Mouse (Mus musculus): Measurements from ENCODE around the gene Chmp2b. TPM values are rescaled to one million over a fixed set of nuclear protein-coding genes. Genes with fewer than 3 reads are reported as not detected.

The Chmp2b gene
- polyA plus RNA-seq (2014; fragmentation: Nextera tagmentation; extraction: Ambion mirVana) = 55.9 and 64.5 TPM in 2 replicates

DNA sequence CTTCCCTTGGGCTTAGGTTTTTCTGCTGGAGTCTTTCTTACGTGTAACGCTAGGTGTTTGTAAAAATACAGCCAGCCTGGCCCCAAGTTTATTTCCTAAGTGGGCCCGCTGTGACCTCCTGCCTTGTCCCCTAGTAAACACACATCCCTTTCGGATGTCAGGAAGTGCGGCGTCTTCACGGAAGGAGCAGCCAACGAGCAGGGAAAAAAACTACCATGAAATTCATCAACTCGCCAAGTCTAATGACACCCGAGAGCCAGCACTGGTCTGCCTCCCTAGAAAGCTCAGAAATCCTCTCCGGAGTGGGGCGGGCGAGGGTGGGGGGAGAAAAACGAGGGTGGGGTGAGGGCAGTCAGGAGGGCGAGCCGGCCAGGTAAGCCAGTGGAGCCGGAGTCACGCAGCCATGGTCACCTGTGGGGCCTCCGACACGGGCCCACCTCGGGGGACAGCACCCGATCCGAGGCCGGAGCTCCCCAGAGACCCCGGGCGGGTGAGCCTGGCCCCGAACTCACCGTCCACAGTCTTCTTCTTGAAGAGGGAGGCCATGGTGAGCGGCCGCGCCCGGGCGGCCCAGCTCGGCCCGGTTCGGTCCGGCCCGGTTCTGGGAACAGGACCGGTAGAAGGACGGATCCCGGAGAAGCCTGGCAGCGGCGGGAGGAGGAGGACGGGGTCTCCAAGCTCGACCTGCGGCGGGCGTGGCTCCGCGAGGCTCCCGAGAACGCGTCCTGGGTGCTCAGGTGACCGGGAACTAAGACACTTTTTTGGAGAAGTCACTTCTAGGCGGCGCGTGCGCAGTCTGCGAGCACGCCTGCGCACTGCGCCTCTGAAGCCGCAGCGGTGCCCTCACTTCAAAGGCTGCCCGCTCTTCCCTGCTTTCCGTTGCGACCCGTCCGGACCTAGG lies at the start of gene Chmp2b:
Gene Chmp2b, minus strand, starts transcription at position 764 of the 901 bp plus-strand sequence.
- no peaks in the 10 kb centered on the region for H3K27me3 ChIP-seq (ENCODE audit: control insufficient read depth, insufficient read depth, low read length)
- WGBS = under 1% methylated on average over 69 of the region's 69 CpGs
- no peaks in the 10 kb centered on the region for H3K9me3 ChIP-seq (ENCODE audit: control insufficient read depth, low read length)
- H3K4me1 ChIP-seq (ENCODE audit: control insufficient read depth, insufficient read depth, low read length) = 0 out of 2 replicates have a peak, but pooled peaks cover 2% of the 10 kb centered on the region
- no peak within 1 kb of the TSS for H3K27ac ChIP-seq (ENCODE audit: low read depth, low read length)
- no peaks in the 10 kb centered on the region for H3K36me3 ChIP-seq (ENCODE audit: control insufficient read depth, insufficient read depth, low read length)
- peak within 1 kb of the TSS; percentile 91 for H3K4me2 ChIP-seq (ENCODE audit: low read depth)
- DNase-seq (ENCODE audit: low spot score) (peak; percentile 90), ATAC-seq (ENCODE audit: insufficient read depth, low FRiP score, low TSS enrichment) (peak; percentile 90)
- peak within 1 kb of the TSS; percentile 92 for H3K4me3 ChIP-seq (ENCODE audit: low read depth, low read length)
- peak within 1 kb of the TSS; percentile 78 for H3K9ac ChIP-seq (ENCODE audit: low read length)

DNA sequence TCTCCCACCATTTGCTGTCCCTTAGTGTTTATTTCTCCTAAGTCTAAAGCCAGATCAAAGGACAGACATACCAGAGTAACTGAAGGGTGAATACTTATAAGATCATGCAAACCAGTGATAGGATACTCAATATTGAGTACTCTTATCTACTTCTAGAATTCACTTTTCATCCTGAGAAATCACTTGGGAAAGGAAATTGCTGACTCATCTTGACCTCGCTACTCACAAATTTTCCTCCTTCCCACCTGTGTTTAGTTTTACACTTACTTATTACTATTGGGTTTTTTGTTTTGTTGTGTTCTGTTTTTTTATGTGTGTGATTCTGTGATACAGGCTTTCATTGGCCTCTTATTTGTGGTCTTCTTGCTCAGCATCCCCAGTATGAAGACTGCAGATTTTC lies 49.2 kb upstream of the Chmp2b start:
- no peaks in the 10 kb centered on the region for H3K9me3 ChIP-seq (ENCODE audit: control insufficient read depth, low read length)
- no peaks in the 10 kb centered on the region for H3K36me3 ChIP-seq (ENCODE audit: control insufficient read depth, insufficient read depth, low read length)
- DNase-seq (ENCODE audit: low spot score) = no peak
- H3K27me3 ChIP-seq (ENCODE audit: control insufficient read depth, insufficient read depth, low read length) = no peaks in the 10 kb centered on the region
- no peak overlapping the region for H3K4me2 ChIP-seq (ENCODE audit: low read depth)
- H3K4me3 ChIP-seq (ENCODE audit: low read depth, low read length) = no peak overlapping the region
- H3K9ac ChIP-seq (ENCODE audit: low read length) = no peak overlapping the region
- WGBS = 84% methylated on average over 1 of the region's 1 CpGs
- no peaks in the 10 kb centered on the region for H3K4me1 ChIP-seq (ENCODE audit: control insufficient read depth, insufficient read depth, low read length)
- no peak overlapping the region for H3K27ac ChIP-seq (ENCODE audit: low read depth, low read length)
- ATAC-seq (ENCODE audit: insufficient read depth, low FRiP score, low TSS enrichment) = no peak

GRCm38 (mm10) chr16:65600798-65601197 lies 38.3 kb upstream of the Chmp2b start:
- 90% methylated on average over 4 of the region's 4 CpGs for WGBS
- H3K9ac ChIP-seq (ENCODE audit: low read length) = no peak overlapping the region

GRCm38 (mm10) chr16:65586111-65586865 lies 23.8 kb upstream of the Chmp2b start:
- DNase-seq (ENCODE audit: low spot score) (no peak), ATAC-seq (ENCODE audit: insufficient read depth, low FRiP score, low TSS enrichment) (0 out of 2 replicates have a peak, but pooled peaks have one; percentile 41)
- Histone ChIP-seq H3K4me1 (ENCODE audit: control insufficient read depth, insufficient read depth, low read length) (no peaks in the 10 kb centered on the region), H3K36me3 (ENCODE audit: control insufficient read depth, insufficient read depth, low read length) (no peaks in the 10 kb centered on the region), H3K9ac (ENCODE audit: low read length) (no peak overlapping the region), H3K27ac (ENCODE audit: low read depth, low read length) (no peak overlapping the region), H3K27me3 (ENCODE audit: control insufficient read depth, insufficient read depth, low read length) (no peaks in the 10 kb centered on the region), H3K4me2 (ENCODE audit: low read depth) (no peak overlapping the region), H3K4me3 (ENCODE audit: low read depth, low read length) (no peak overlapping the region), H3K9me3 (ENCODE audit: control insufficient read depth, low read length) (no peaks in the 10 kb centered on the region)
- WGBS = 69% methylated on average over 7 of the region's 7 CpGs

More at GRCm38 (mm10) chr16:65600798-65601197, 38.3 kb upstream of the Chmp2b start:
- Histone ChIP-seq H3K27ac (ENCODE audit: low read depth, low read length) (no peak overlapping the region), H3K27me3 (ENCODE audit: control insufficient read depth, insufficient read depth, low read length) (no peaks in the 10 kb centered on the region), H3K36me3 (ENCODE audit: control insufficient read depth, insufficient read depth, low read length) (no peaks in the 10 kb centered on the region), H3K4me2 (ENCODE audit: low read depth) (no peak overlapping the region), H3K4me1 (ENCODE audit: control insufficient read depth, insufficient read depth, low read length) (no peaks in the 10 kb centered on the region), H3K4me3 (ENCODE audit: low read depth, low read length) (no peak overlapping the region), H3K9me3 (ENCODE audit: control insufficient read depth, low read length) (no peaks in the 10 kb centered on the region)
- ATAC-seq (ENCODE audit: insufficient read depth, low FRiP score, low TSS enrichment) (no peak), DNase-seq (ENCODE audit: low spot score) (no peak)

- H3K9ac ChIP-seq (ENCODE audit: low read length) = no peak overlapping the region
- H3K36me3 ChIP-seq (ENCODE audit: control insufficient read depth, insufficient read depth, low read length) = no peaks in the 10 kb centered on the region
- ATAC-seq (ENCODE audit: insufficient read depth, low FRiP score, low TSS enrichment) (no peak), DNase-seq (ENCODE audit: low spot score) (no peak)
- 88% methylated on average over 2 of the region's 2 CpGs for WGBS
- H3K4me2 ChIP-seq (ENCODE audit: low read depth) = no peak overlapping the region
- no peaks in the 10 kb centered on the region for H3K9me3 ChIP-seq (ENCODE audit: control insufficient read depth, low read length)
- H3K27ac ChIP-seq (ENCODE audit: low read depth, low read length) = no peak overlapping the region
- no peak overlapping the region for H3K4me3 ChIP-seq (ENCODE audit: low read depth, low read length)
- H3K27me3 ChIP-seq (ENCODE audit: control insufficient read depth, insufficient read depth, low read length) = no peaks in the 10 kb centered on the region
- H3K4me1 ChIP-seq (ENCODE audit: control insufficient read depth, insufficient read depth, low read length) = no peaks in the 10 kb centered on the region
Measured at GRCm38 (mm10) chr16:65585699-65586098, 23.2 kb upstream of the Chmp2b start.

GRCm38 (mm10) chr16:65577298-65578029 lies 14.9 kb upstream of the Chmp2b start:
- no peak for ATAC-seq (ENCODE audit: insufficient read depth, low FRiP score, low TSS enrichment)
- Histone ChIP-seq H3K9ac (ENCODE audit: low read length) (no peak overlapping the region), H3K36me3 (ENCODE audit: control insufficient read depth, insufficient read depth, low read length) (no peaks in the 10 kb centered on the region), H3K27me3 (ENCODE audit: control insufficient read depth, insufficient read depth, low read length) (no peaks in the 10 kb centered on the region), H3K4me3 (ENCODE audit: low read depth, low read length) (no peak overlapping the region), H3K27ac (ENCODE audit: low read depth, low read length) (no peak overlapping the region), H3K4me1 (ENCODE audit: control insufficient read depth, insufficient read depth, low read length) (no peaks in the 10 kb centered on the region), H3K4me2 (ENCODE audit: low read depth) (no peak overlapping the region), H3K9me3 (ENCODE audit: control insufficient read depth, low read length) (no peaks in the 10 kb centered on the region)
- DNase-seq (ENCODE audit: low spot score) = no peak
- 48% methylated on average over 6 of the region's 6 CpGs for WGBS

DNA sequence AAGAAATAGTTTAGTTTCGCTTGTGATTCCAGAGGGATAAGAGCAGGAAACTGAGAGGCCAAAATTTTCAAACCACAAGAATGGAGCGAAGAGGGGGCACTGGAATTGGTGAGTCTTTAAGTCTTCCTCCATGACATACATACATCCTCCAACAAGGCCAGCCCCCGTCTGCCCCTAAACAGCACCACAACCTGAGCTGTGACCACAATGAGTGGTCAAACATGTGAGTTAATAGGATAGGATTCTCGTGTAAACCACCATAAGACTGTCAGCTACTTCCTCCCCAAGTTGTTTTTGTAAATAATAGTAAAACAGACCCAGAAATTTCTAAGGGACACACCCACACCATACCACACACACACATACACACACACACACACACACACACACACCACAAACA lies 6.3 kb upstream of the Chmp2b start:
- no peak overlapping the region for H3K4me3 ChIP-seq (ENCODE audit: low read depth, low read length)
- H3K27me3 ChIP-seq (ENCODE audit: control insufficient read depth, insufficient read depth, low read length) = no peaks in the 10 kb centered on the region
- WGBS = 78% methylated on average over 4 of the region's 4 CpGs
- no peaks in the 10 kb centered on the region for H3K4me1 ChIP-seq (ENCODE audit: control insufficient read depth, insufficient read depth, low read length)
- no peak overlapping the region for H3K27ac ChIP-seq (ENCODE audit: low read depth, low read length)
- no peak overlapping the region for H3K9ac ChIP-seq (ENCODE audit: low read length)
- no peaks in the 10 kb centered on the region for H3K36me3 ChIP-seq (ENCODE audit: control insufficient read depth, insufficient read depth, low read length)
- DNase-seq (ENCODE audit: low spot score) (no peak), ATAC-seq (ENCODE audit: insufficient read depth, low FRiP score, low TSS enrichment) (no peak)
- H3K9me3 ChIP-seq (ENCODE audit: control insufficient read depth, low read length) = no peaks in the 10 kb centered on the region
- H3K4me2 ChIP-seq (ENCODE audit: low read depth) = no peak overlapping the region

GRCm38 (mm10) chr16:65564951-65565350 lies 2.4 kb upstream of the Chmp2b start:
- Histone ChIP-seq H3K27me3 (ENCODE audit: control insufficient read depth, insufficient read depth, low read length) (no peaks in the 10 kb centered on the region), H3K4me1 (ENCODE audit: control insufficient read depth, insufficient read depth, low read length) (0 out of 2 replicates have a peak, but pooled peaks cover 2% of the 10 kb centered on the region), H3K9ac (ENCODE audit: low read length) (no peak overlapping the region), H3K9me3 (ENCODE audit: control insufficient read depth, low read length) (no peaks in the 10 kb centered on the region), H3K27ac (ENCODE audit: low read depth, low read length) (no peak overlapping the region), H3K4me2 (ENCODE audit: low read depth) (no peak overlapping the region), H3K4me3 (ENCODE audit: low read depth, low read length) (no peak overlapping the region), H3K36me3 (ENCODE audit: control insufficient read depth, insufficient read depth, low read length) (no peaks in the 10 kb centered on the region)
- no peak for DNase-seq (ENCODE audit: low spot score)
- no peak for ATAC-seq (ENCODE audit: insufficient read depth, low FRiP score, low TSS enrichment)
- WGBS = 77% methylated on average over 1 of the region's 1 CpGs
